Mouse (Mus musculus): ENCODE results near the gene Ccr2. TPM values are rescaled to one million over a fixed set of nuclear protein-coding genes. Genes with fewer than 3 reads are reported as not detected.

The Ccr2 gene
- total and polyA plus RNA-seq, 2 experiments from 2014 or later, result 0.71 TPM; not detected in 1

- Histone ChIP-seq H3K4me3 (ENCODE audit: low read depth, low read length) (no peak overlapping the region), H3K4me1 (ENCODE audit: control insufficient read depth, insufficient read depth) (no peaks in the 10 kb centered on the region), H3K36me3 (replicated peaks; ENCODE audit: control insufficient read depth, insufficient read depth, low read length) (no peaks in the 10 kb centered on the region), H3K4me2 (ENCODE audit: low read depth, low read length) (no peak overlapping the region), H3K27ac (ENCODE audit: low read depth) (no peak overlapping the region), H3K9ac (replicated peaks; ENCODE audit: low read depth, low read length) (no peak overlapping the region), H3K27me3 (ENCODE audit: control insufficient read depth, insufficient read depth, low read length) (no peaks in the 10 kb centered on the region), H3K9me3 (replicated peaks; ENCODE audit: control insufficient read depth, low read length) (no peaks in the 10 kb centered on the region)
- 38% methylated on average over 2 of the region's 2 CpGs for WGBS
- TF ChIP-seq CTCF (IDR thresholded peaks at IDR 0.05; ENCODE audit: low read depth) (no peak), EP300 (IDR thresholded peaks at IDR 0.05; ENCODE audit: low read depth) (no peak)
- ATAC-seq (ENCODE audit: insufficient read depth, low read depth) (no peak), DNase-seq (ENCODE audit: low spot score) (no peak)
These were observed 6.8 kb downstream of the Ccr2 start for GRCm38 (mm10) chr9:124108356-124109127.

GRCm38 (mm10) chr9:124111997-124112396 is 10.2 kb downstream of the Ccr2 start:
- no peaks in the 10 kb centered on the region for H3K27me3 ChIP-seq (ENCODE audit: control insufficient read depth, insufficient read depth, low read length)
- no peak overlapping the region for H3K27ac ChIP-seq (ENCODE audit: low read depth)
- TF ChIP-seq EP300 (IDR thresholded peaks at IDR 0.05; ENCODE audit: low read depth), result no peak
- TF ChIP-seq CTCF (IDR thresholded peaks at IDR 0.05; ENCODE audit: low read depth), result no peak
- no peaks in the 10 kb centered on the region for H3K4me1 ChIP-seq (ENCODE audit: control insufficient read depth, insufficient read depth)
- no peaks in the 10 kb centered on the region for H3K9me3 ChIP-seq (replicated peaks; ENCODE audit: control insufficient read depth, low read length)
- H3K4me3 ChIP-seq (ENCODE audit: low read depth, low read length), result no peak overlapping the region
- 63% methylated on average over 1 of the region's 1 CpGs for WGBS
- ATAC-seq (ENCODE audit: insufficient read depth, low read depth), result no peak
- H3K36me3 ChIP-seq (replicated peaks; ENCODE audit: control insufficient read depth, insufficient read depth, low read length), result no peaks in the 10 kb centered on the region
- no peak for DNase-seq (ENCODE audit: low spot score)
- no peak overlapping the region for H3K4me2 ChIP-seq (ENCODE audit: low read depth, low read length)
- H3K9ac ChIP-seq (replicated peaks; ENCODE audit: low read depth, low read length), result no peak overlapping the region

- 41% methylated on average over 1 of the region's 1 CpGs for WGBS
- H3K9me3 ChIP-seq (replicated peaks; ENCODE audit: control insufficient read depth, low read length), result no peaks in the 10 kb centered on the region
- H3K27me3 ChIP-seq (ENCODE audit: control insufficient read depth, insufficient read depth, low read length), result no peaks in the 10 kb centered on the region
- H3K27ac ChIP-seq (ENCODE audit: low read depth), result no peak overlapping the region
- H3K4me3 ChIP-seq (ENCODE audit: low read depth, low read length), result no peak overlapping the region
- H3K36me3 ChIP-seq (replicated peaks; ENCODE audit: control insufficient read depth, insufficient read depth, low read length), result no peaks in the 10 kb centered on the region
- H3K9ac ChIP-seq (replicated peaks; ENCODE audit: low read depth, low read length), result no peak overlapping the region
- H3K4me2 ChIP-seq (ENCODE audit: low read depth, low read length), result no peak overlapping the region
- no peak for TF ChIP-seq EP300 (IDR thresholded peaks at IDR 0.05; ENCODE audit: low read depth)
- TF ChIP-seq CTCF (IDR thresholded peaks at IDR 0.05; ENCODE audit: low read depth), result no peak
- DNase-seq (ENCODE audit: low spot score) (no peak), ATAC-seq (ENCODE audit: insufficient read depth, low read depth) (no peak)
- H3K4me1 ChIP-seq (ENCODE audit: control insufficient read depth, insufficient read depth), result no peaks in the 10 kb centered on the region
These were observed 11.0 kb downstream of the Ccr2 start for GRCm38 (mm10) chr9:124112591-124113239.

GRCm38 (mm10) chr9:124113777-124114176 is 12.0 kb downstream of the Ccr2 start:
- 65% methylated on average over 1 of the region's 1 CpGs for WGBS
- H3K4me2 ChIP-seq (ENCODE audit: low read depth, low read length), result no peak overlapping the region
- no peaks in the 10 kb centered on the region for H3K36me3 ChIP-seq (replicated peaks; ENCODE audit: control insufficient read depth, insufficient read depth, low read length)
- no peak overlapping the region for H3K9ac ChIP-seq (replicated peaks; ENCODE audit: low read depth, low read length)
- H3K9me3 ChIP-seq (replicated peaks; ENCODE audit: control insufficient read depth, low read length), result no peaks in the 10 kb centered on the region
- H3K27me3 ChIP-seq (ENCODE audit: control insufficient read depth, insufficient read depth, low read length), result no peaks in the 10 kb centered on the region
- H3K27ac ChIP-seq (ENCODE audit: low read depth), result no peak overlapping the region
- DNase-seq (ENCODE audit: low spot score) (no peak), ATAC-seq (ENCODE audit: insufficient read depth, low read depth) (no peak)
- TF ChIP-seq EP300 (IDR thresholded peaks at IDR 0.05; ENCODE audit: low read depth) (no peak), CTCF (IDR thresholded peaks at IDR 0.05; ENCODE audit: low read depth) (no peak)
- H3K4me1 ChIP-seq (ENCODE audit: control insufficient read depth, insufficient read depth), result no peaks in the 10 kb centered on the region
- H3K4me3 ChIP-seq (ENCODE audit: low read depth, low read length), result no peak overlapping the region

- no peak overlapping the region for H3K9ac ChIP-seq (replicated peaks; ENCODE audit: low read depth, low read length)
- WGBS, result 85% methylated on average over 1 of the region's 1 CpGs
- H3K36me3 ChIP-seq (replicated peaks; ENCODE audit: control insufficient read depth, insufficient read depth, low read length), result no peaks in the 10 kb centered on the region
- no peak overlapping the region for H3K27ac ChIP-seq (ENCODE audit: low read depth)
- TF ChIP-seq EP300 (IDR thresholded peaks at IDR 0.05; ENCODE audit: low read depth) (no peak), CTCF (IDR thresholded peaks at IDR 0.05; ENCODE audit: low read depth) (peak; percentile 21; the same call in 1 of the 2 replicates)
- H3K27me3 ChIP-seq (ENCODE audit: control insufficient read depth, insufficient read depth, low read length), result no peaks in the 10 kb centered on the region
- no peaks in the 10 kb centered on the region for H3K9me3 ChIP-seq (replicated peaks; ENCODE audit: control insufficient read depth, low read length)
- no peak overlapping the region for H3K4me2 ChIP-seq (ENCODE audit: low read depth, low read length)
- no peak for ATAC-seq (ENCODE audit: insufficient read depth, low read depth)
- H3K4me1 ChIP-seq (ENCODE audit: control insufficient read depth, insufficient read depth), result no peaks in the 10 kb centered on the region
- no peak for DNase-seq (ENCODE audit: low spot score)
- no peak overlapping the region for H3K4me3 ChIP-seq (ENCODE audit: low read depth, low read length)
These were observed 16.7 kb downstream of the Ccr2 start for GRCm38 (mm10) chr9:124118489-124118888.
